Mouse (Mus musculus) heart, postnatal 0 days (tissue): ENCODE measurements around the gene Eea1.

Experiments
- CTCF ChIP-seq: IDR thresholded peaks from 2 replicates; pipeline ENCODE4 v1.5.1; 2016; ENCODE audit warnings: antibody characterized with exemption, control low read depth, low read depth
- EP300 ChIP-seq: IDR thresholded peaks from 2 replicates; pipeline ENCODE4 v1.6.1; 2016; ENCODE audit warnings: antibody characterized with exemption, low read depth

DNA sequence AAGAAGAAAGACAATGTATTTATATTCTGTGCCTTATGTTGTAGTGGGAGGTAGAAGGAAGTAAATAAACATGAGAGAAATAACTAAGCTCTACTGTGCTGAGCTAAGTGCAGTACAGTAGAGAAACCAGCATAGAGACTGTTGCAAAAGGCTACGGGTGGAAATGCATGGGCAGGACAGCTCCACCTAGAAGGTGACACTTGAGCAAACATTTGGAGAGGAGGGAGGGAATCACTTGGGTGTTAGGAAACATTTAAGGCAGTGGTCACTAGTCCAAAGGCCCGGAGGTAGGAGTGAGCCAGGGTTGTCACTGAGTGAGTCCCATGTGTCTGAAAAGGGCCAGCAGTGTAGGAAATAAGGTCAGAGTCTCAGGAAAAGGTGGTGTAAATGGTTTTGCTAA lies 77.0 kb downstream of the Eea1 start:
- TF ChIP-seq CTCF = no peak
- TF ChIP-seq EP300 = no peak
